Mouse (Mus musculus) embryonic facial prominence, embryonic 11.5 days (tissue): ENCODE measurements around the gene P2ry13. TPM values are rescaled to one million over a fixed set of nuclear protein-coding genes. Genes with fewer than 3 reads are reported as not detected.

Experiments
- ATAC-seq: fragments of 200-750 bp; cut with Nextera tagmentation; replicated peaks from 2 replicates; pipeline ENCODE4 v1.8.0; 2017; ENCODE audit warnings: low read depth; ENCODE audit not compliant: insufficient number of reproducible peaks, low FRiP score, low TSS enrichment
- DNase-seq: peaks from one replicate; pipeline ENCODE4 v3.0.0-alpha.2; 2015; ENCODE audit warnings: low spot score
- H3K27ac ChIP-seq: fragments of 300-500 bp; sonication (generic); replicated peaks from 2 replicates; pipeline ENCODE4 v1.5.1; 2014; ENCODE audit warnings: mild to moderate bottlenecking, low read depth, low read length, control low read depth
- H3K27me3 ChIP-seq: fragments of 300-500 bp; sonication (generic); 2 replicates; pipeline ENCODE4 v1.6.1; 2014; ENCODE audit warnings: mild to moderate bottlenecking, low read length, moderate library complexity, mixed read lengths; ENCODE audit not compliant: control insufficient read depth, insufficient read depth
- H3K36me3 ChIP-seq: fragments of 300-500 bp; sonication (generic); replicated peaks from 2 replicates; pipeline ENCODE4 v1.6.1; 2014; ENCODE audit warnings: low read depth, mild to moderate bottlenecking, low read length, moderate library complexity, mixed read lengths; ENCODE audit not compliant: control insufficient read depth, insufficient read depth
- H3K4me1 ChIP-seq: fragments of 300-500 bp; sonication (generic); 2 replicates; pipeline ENCODE4 v1.6.1; 2014; ENCODE audit warnings: low read length, mixed read lengths; ENCODE audit not compliant: control insufficient read depth, insufficient read depth
- H3K4me2 ChIP-seq: fragments of 300-500 bp; sonication (generic); 2 replicates; pipeline ENCODE4 v1.6.1; 2014; ENCODE audit warnings: low read depth, mild to moderate bottlenecking, control low read depth, low read length, moderate library complexity
- H3K4me3 ChIP-seq: fragments of 300-500 bp; sonication (generic); 2 replicates; pipeline ENCODE4 v1.5.1; 2014; ENCODE audit warnings: low read depth, low read length, control low read depth
- H3K9ac ChIP-seq: fragments of 300-500 bp; sonication (generic); replicated peaks from 2 replicates; pipeline ENCODE4 v1.6.1; 2014; ENCODE audit warnings: mild to moderate bottlenecking, control low read depth, low read length
- H3K9me3 ChIP-seq: fragments of 300-500 bp; sonication (generic); replicated peaks from 2 replicates; pipeline ENCODE4 v1.6.1; 2016; ENCODE audit warnings: mild to moderate bottlenecking, low read length, inconsistent platforms, mixed read lengths; ENCODE audit not compliant: control insufficient read depth
- WGBS: fragments of 180-500 bp; shearing (Covaris S2); extraction: QIAGEN DNeasy Blood & Tissue Kit; methylation state at CpG from one replicate; pipeline ENCODE4 v1.1.7; 2014; 5-methylcytosine and 5-hydroxymethylcytosine counted together
- polyA plus RNA-seq: library from polyadenylated mRNA; unstranded; fragments of >200 nt; fragmentation: Nextera tagmentation; extraction: Ambion mirVana; gene quantifications from 2 replicates; pipeline ENCODE4 v1.2.1, GENCODE M21; 2014

P2ry13 gene
- polyA plus RNA-seq = 0.34 and 0.77 TPM in 2 replicates

- no peak within 1 kb of the TSS for H3K9ac ChIP-seq
- H3K27me3 ChIP-seq = no peaks in the 10 kb centered on the region
- H3K36me3 ChIP-seq = no peaks in the 10 kb centered on the region
- WGBS = 87% methylated on average over 6 of the region's 6 CpGs
- ATAC-seq (no peak), DNase-seq (no peak)
- H3K27ac ChIP-seq = no peak within 1 kb of the TSS
- H3K9me3 ChIP-seq = no peaks in the 10 kb centered on the region
- no peak within 1 kb of the TSS for H3K4me3 ChIP-seq
- no peaks in the 10 kb centered on the region for H3K4me1 ChIP-seq
- no peak within 1 kb of the TSS for H3K4me2 ChIP-seq
Measured at GRCm38 (mm10) chr3:59210727-59211126, at the start of gene P2ry13. TSS of gene P2ry13 (minus strand) at chr3:59210882.

DNA sequence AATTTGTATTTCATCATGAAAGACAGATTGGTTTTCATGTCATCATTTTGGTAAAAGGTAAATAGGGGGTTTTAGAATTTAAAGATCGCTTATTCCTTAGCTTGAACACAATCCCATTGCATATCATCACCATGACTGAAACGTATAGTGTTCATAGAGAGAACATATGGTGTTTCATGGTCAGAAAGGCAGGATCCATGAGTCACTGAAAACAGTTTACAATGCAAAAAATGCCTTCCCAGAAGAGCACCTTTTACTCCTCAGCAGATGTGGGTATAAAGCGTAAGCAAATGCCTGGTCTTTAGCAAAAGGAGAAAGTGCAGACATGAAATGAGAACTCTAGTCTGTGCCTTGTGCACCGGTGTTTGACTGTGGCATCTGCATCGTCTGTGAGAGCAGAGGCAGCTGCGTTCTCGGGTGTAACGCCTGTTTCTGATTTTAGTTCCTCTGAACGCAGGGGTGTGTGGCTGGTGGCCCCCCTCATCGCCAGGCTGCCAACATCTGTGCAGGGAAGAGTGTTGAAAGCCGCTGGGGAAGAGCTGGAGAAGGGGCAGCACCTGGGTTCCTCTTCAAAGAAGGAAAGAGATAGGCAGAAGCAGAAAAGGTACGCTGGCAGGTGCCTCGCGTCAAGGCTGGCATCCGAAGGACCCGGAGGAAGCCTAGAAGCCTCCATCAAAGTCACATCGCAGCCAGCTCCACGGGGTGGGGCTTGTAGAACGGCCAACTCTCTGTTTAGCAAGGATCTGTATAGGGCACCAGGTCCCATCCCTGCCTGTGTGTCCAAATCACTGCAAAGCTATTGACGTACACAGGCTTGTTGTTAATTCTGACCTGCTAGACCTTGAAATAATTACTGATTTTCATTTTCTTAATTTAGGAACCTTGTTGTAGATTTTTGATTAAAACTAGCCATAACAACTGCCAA is 47.3 kb upstream of the P2ry13 start:
- peak; percentile 53 for DNase-seq
- 64% methylated on average over 20 of the region's 20 CpGs for WGBS
- Histone ChIP-seq H3K36me3 (no peaks in the 10 kb centered on the region), H3K4me3 (no peak overlapping the region), H3K27me3 (no peaks in the 10 kb centered on the region), H3K27ac (no peak overlapping the region), H3K4me2 (no peak overlapping the region), H3K9me3 (no peaks in the 10 kb centered on the region), H3K4me1 (no peaks in the 10 kb centered on the region), H3K9ac (no peak overlapping the region)
- ATAC-seq = no peak

DNA sequence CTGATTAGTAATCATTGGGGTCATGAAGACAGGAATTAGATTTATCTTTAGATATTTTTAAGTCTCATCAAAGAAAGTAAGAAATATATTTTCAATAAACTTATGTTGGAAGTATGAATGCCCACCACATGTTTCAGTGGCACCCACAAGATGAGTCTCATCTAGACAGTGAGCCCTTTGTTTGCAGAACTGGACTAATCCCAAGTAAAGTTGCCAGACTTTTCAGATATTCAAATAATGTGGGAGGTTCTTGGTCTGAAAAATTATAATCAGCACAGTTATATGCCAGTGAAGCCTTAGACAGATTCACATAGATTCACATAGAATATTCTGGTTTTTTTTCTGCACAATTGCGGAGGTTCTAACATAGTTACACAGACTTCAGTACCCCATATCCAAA is 39.8 kb upstream of the P2ry13 start:
- DNase-seq (no peak), ATAC-seq (no peak)
- WGBS = 95% methylated on average over 1 of the region's 1 CpGs
- no peak overlapping the region for H3K27ac ChIP-seq
- H3K36me3 ChIP-seq = no peaks in the 10 kb centered on the region
- no peak overlapping the region for H3K4me2 ChIP-seq
- H3K4me3 ChIP-seq = no peak overlapping the region
- no peak overlapping the region for H3K9ac ChIP-seq
- H3K27me3 ChIP-seq = no peaks in the 10 kb centered on the region
- no peaks in the 10 kb centered on the region for H3K4me1 ChIP-seq
- no peaks in the 10 kb centered on the region for H3K9me3 ChIP-seq

- no peaks in the 10 kb centered on the region for H3K36me3 ChIP-seq
- no peak overlapping the region for H3K27ac ChIP-seq
- H3K9ac ChIP-seq = no peak overlapping the region
- H3K4me3 ChIP-seq = no peak overlapping the region
- no peak overlapping the region for H3K4me2 ChIP-seq
- ATAC-seq (no peak), DNase-seq (no peak)
- no peaks in the 10 kb centered on the region for H3K9me3 ChIP-seq
- H3K27me3 ChIP-seq = no peaks in the 10 kb centered on the region
- WGBS = 84% methylated on average over 6 of the region's 6 CpGs
- no peaks in the 10 kb centered on the region for H3K4me1 ChIP-seq
Measured at GRCm38 (mm10) chr3:59248031-59248430, 37.3 kb upstream of the P2ry13 start.

GRCm38 (mm10) chr3:59243384-59243783 is 32.7 kb upstream of the P2ry13 start:
- no peak for DNase-seq
- Histone ChIP-seq H3K4me1 (no peaks in the 10 kb centered on the region), H3K9ac (no peak overlapping the region), H3K27me3 (no peaks in the 10 kb centered on the region), H3K36me3 (no peaks in the 10 kb centered on the region), H3K9me3 (no peaks in the 10 kb centered on the region), H3K4me3 (no peak overlapping the region), H3K4me2 (no peak overlapping the region), H3K27ac (no peak overlapping the region)
- ATAC-seq = no peak
- WGBS = 78% methylated on average over 6 of the region's 6 CpGs

DNA sequence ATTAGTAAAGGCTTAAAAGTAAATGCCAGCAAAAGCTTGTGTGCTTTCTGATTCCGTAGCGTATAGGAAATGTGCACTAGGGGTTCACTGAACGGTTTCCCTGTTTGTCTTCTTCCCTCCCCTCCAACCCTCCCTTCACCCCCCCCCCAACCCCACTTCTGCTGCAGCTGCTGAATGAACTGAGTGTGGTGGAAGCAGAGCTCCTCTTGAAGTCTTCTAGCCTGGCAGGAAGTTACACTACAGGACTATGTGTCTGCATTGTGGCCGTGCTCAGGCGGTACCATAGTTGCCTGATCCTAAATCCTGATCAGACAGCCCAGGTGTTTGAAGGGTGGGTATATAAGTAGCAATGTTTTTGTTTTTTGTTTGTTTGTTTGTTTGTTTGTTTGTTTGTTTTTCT is 24.2 kb upstream of the P2ry13 start:
- 65% methylated on average over 5 of the region's 5 CpGs for WGBS
- Histone ChIP-seq H3K4me2 (no peak overlapping the region), H3K9me3 (no peaks in the 10 kb centered on the region), H3K4me3 (no peak overlapping the region), H3K4me1 (no peaks in the 10 kb centered on the region), H3K27ac (no peak overlapping the region), H3K27me3 (no peaks in the 10 kb centered on the region), H3K9ac (no peak overlapping the region), H3K36me3 (no peaks in the 10 kb centered on the region)
- DNase-seq (no peak), ATAC-seq (no peak)

DNA sequence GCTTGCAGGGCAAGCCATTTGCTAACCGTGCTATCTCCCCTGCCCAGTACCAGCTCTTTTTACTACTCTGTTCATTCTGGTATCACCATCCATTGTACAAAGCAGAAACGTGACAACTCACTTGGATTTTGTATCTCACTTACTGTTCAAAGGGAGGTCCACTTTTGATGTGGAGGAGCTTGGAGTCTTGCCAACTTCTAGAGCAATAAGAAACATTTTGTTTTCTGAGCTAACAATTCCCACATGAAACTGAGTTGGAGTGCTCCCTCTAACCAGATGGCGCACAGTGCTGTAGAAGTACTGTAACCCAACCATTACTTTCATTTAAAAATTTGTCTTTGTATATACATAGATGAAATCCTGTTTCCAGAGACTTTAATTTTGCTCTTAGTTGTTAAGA is 20.2 kb upstream of the P2ry13 start:
- H3K4me1 ChIP-seq = no peaks in the 10 kb centered on the region
- no peaks in the 10 kb centered on the region for H3K9me3 ChIP-seq
- no peak overlapping the region for H3K27ac ChIP-seq
- DNase-seq (peak; percentile 5), ATAC-seq (no peak)
- no peak overlapping the region for H3K4me2 ChIP-seq
- H3K4me3 ChIP-seq = no peak overlapping the region
- no peaks in the 10 kb centered on the region for H3K36me3 ChIP-seq
- 78% methylated on average over 3 of the region's 3 CpGs for WGBS
- no peak overlapping the region for H3K9ac ChIP-seq
- no peaks in the 10 kb centered on the region for H3K27me3 ChIP-seq

DNA sequence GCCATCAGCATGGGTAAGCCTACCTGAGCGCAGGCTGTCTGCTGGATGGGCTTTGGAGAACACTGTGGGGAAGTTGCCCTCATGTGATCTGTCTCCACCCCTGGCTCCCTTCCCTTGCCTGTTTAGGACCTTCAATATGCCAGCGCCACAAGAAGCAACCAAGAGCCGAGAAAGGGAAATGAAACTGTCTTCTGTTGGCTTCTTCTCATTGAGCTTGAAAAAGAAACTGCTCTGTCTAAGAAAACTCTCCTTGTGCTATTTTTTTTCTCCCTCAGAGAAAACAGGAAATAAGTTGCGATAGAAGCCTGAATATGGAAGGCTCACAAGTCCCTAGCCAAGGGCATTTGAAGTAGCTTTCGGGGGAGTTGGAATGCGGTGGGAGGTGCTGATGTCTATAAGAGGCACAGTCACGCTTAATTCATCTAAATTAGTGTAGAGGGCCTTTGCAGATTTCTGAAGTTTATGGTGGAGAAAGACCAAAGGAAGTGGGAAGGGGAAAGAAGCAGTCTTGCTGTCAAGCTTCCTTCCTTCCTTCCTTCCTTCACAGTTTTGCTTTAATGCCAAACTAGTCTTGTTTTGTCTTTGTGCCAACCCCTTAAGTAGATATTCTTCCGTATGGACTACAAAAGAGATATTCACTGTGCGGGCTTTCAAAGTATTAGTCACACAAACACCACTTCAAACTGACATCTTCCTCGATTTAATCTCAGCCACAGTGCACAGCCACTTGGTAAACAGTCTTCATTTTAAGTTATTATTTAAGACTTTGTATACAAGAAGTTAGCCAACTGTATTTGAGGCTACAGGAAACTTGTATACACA is 18.3 kb upstream of the P2ry13 start:
- ATAC-seq (no peak), DNase-seq (no peak)
- Histone ChIP-seq H3K27me3 (no peaks in the 10 kb centered on the region), H3K4me3 (no peak overlapping the region), H3K36me3 (no peaks in the 10 kb centered on the region), H3K9ac (no peak overlapping the region), H3K4me1 (no peaks in the 10 kb centered on the region), H3K9me3 (no peaks in the 10 kb centered on the region), H3K27ac (no peak overlapping the region), H3K4me2 (no peak overlapping the region)
- WGBS = 55% methylated on average over 10 of the region's 10 CpGs
